In genomic region chr4:131141890-131142465, GRCm38 (mm10) we compare ENCODE assay signal across 29 mouse cellular contexts.
A peak's percentile ranks its signal among the peaks of the same experiment; 100 is the strongest.
DNase-seq lines count a peak whose midpoint lies in the region; ATAC-seq lines count a peak whose summit lies in the region.
"Had no signal": no experiment of that assay in that cellular context is flagged by ENCODE, and none has a peak within 500 bp of the region (broad histone marks: within the 10 kb centered on the region; RNA-seq: fewer than 3 reads in every experiment).

No protein-coding gene starts in this region.

- no peak for ATAC-seq in forebrain, embryonic 11.5 days (replicated peaks; ENCODE audit: low FRiP score)
- no peak for ATAC-seq in hindbrain, embryonic 11.5 days (ENCODE audit: low FRiP score)
- no peak for ATAC-seq in hindbrain, embryonic 14.5 days (ENCODE audit: low FRiP score)
- ATAC-seq: forebrain, embryonic 13.5 days; forebrain, postnatal 0 days; hindbrain, postnatal 0 days; inflammation-experienced regulatory T-cells, adult 6 months; intestine, embryonic 16.5 days; Patski had no signal

- H3K27me3 ChIP-seq in forebrain, embryonic 10.5 days (ENCODE audit: poor library complexity, severe bottlenecking) = no peaks in the 10 kb centered on the region
- no peaks in the 10 kb centered on the region for H3K27me3 ChIP-seq in forebrain, embryonic 11.5 days (ENCODE audit: control insufficient read depth, insufficient read depth, low read length)
- no peaks in the 10 kb centered on the region for H3K27me3 ChIP-seq in hindbrain, embryonic 11.5 days (ENCODE audit: control insufficient read depth, insufficient read depth, low read length)
- H3K27me3 ChIP-seq in hindbrain, embryonic 14.5 days (ENCODE audit: control insufficient read depth, insufficient read depth, low read length) = no peaks in the 10 kb centered on the region
- H3K27me3 ChIP-seq: forebrain, embryonic 13.5 days; heart, embryonic 12.5 days; heart, embryonic 15.5 days; hindbrain, embryonic 12.5 days; Patski had no signal

- 53% methylated on average over 17 of the region's 17 CpGs for WGBS in forebrain, embryonic 10.5 days
- 34% methylated on average over 17 of the region's 17 CpGs for WGBS in forebrain, embryonic 11.5 days
- 39% methylated on average over 17 of the region's 17 CpGs for WGBS in hindbrain, embryonic 11.5 days
- 29% methylated on average over 17 of the region's 17 CpGs for WGBS in hindbrain, embryonic 14.5 days

- H3K4me2 ChIP-seq in forebrain, embryonic 11.5 days (ENCODE audit: low read depth, low read length, severe bottlenecking) = no peak overlapping the region
- H3K4me2 ChIP-seq in hindbrain, embryonic 11.5 days (replicated peaks; ENCODE audit: low read depth, low read length) = no peak overlapping the region
- no peak overlapping the region for H3K4me2 ChIP-seq in hindbrain, embryonic 14.5 days (replicated peaks)
- H3K4me2 ChIP-seq: forebrain, embryonic 13.5 days; heart, embryonic 12.5 days; heart, embryonic 15.5 days; hindbrain, embryonic 12.5 days had no signal

- H3K4me3 ChIP-seq in forebrain, embryonic 10.5 days = no peak overlapping the region
- H3K4me3 ChIP-seq in forebrain, embryonic 11.5 days (ENCODE audit: low read depth, low read length) = no peak overlapping the region
- no peak overlapping the region for H3K4me3 ChIP-seq in hindbrain, embryonic 11.5 days (ENCODE audit: low read depth, low read length)
- no peak overlapping the region for H3K4me3 ChIP-seq in hindbrain, embryonic 14.5 days (replicated peaks; ENCODE audit: low read length)
- H3K4me3 ChIP-seq: forebrain, embryonic 13.5 days; heart, embryonic 12.5 days; heart, embryonic 15.5 days; hindbrain, embryonic 12.5 days had no signal

- peak; percentile 34 for DNase-seq in forebrain, embryonic 10.5 days (ENCODE audit: extremely low spot score, low spot score)
- no peak for DNase-seq in forebrain, embryonic 11.5 days (ENCODE audit: low spot score)
- peak; percentile 37 for DNase-seq in hindbrain, embryonic 11.5 days (ENCODE audit: low spot score)
- DNase-seq in hindbrain, embryonic 14.5 days (ENCODE audit: low spot score) = no peak
- peak; percentile 41 for DNase-seq in R1 (ENCODE audit: low read depth, low spot score)
- DNase-seq in embryo, embryonic 10.5 days (ENCODE audit: low spot score) = peak; percentile 35
- no peak for DNase-seq in frontal cortex, postnatal 25 days (ENCODE audit: low spot score in 2 of 2)
- DNase-seq: adrenal gland, adult 2 months; adrenal gland, postnatal 14 days; B cell, adult 2 months; cerebellum, adult 11-12 months; cerebellum, adult 8-10 months; cerebellum, postnatal 10 days; cerebellum, postnatal 36 days; forebrain, postnatal 0 days; gastrocnemius, postnatal 25 days; heart, adult 18-20 months; heart, postnatal 10 days; heart, postnatal 36 days; kidney, adult 18-20 months had no signal

- H3K27ac ChIP-seq in forebrain, embryonic 10.5 days = peak overlapping the region; percentile 56; the same call in 1 of the 2 replicates
- no peak overlapping the region for H3K27ac ChIP-seq in forebrain, embryonic 11.5 days (ENCODE audit: low read depth, low read length)
- H3K27ac ChIP-seq in hindbrain, embryonic 11.5 days (ENCODE audit: low read depth, low read length) = no peak overlapping the region
- no peak overlapping the region for H3K27ac ChIP-seq in hindbrain, embryonic 14.5 days
- H3K27ac ChIP-seq: forebrain, embryonic 13.5 days; heart, embryonic 15.5 days; hindbrain, embryonic 12.5 days; hindbrain, postnatal 0 days had no signal

- peaks cover 11% of the 10 kb centered on the region for H3K9me3 ChIP-seq in forebrain, embryonic 10.5 days
- no peaks in the 10 kb centered on the region for H3K9me3 ChIP-seq in forebrain, embryonic 11.5 days (ENCODE audit: control insufficient read depth, low read length)
- no peaks in the 10 kb centered on the region for H3K9me3 ChIP-seq in hindbrain, embryonic 11.5 days (ENCODE audit: control insufficient read depth, low read length)
- peaks cover 4% of the 10 kb centered on the region; the same call in 1 of the 2 replicates for H3K9me3 ChIP-seq in hindbrain, embryonic 14.5 days (ENCODE audit: control insufficient read depth, low read length)
- H3K9me3 ChIP-seq: forebrain, embryonic 13.5 days; hindbrain, embryonic 12.5 days had no signal

- peaks cover 24% of the 10 kb centered on the region for H3K4me1 ChIP-seq in forebrain, embryonic 10.5 days
- H3K4me1 ChIP-seq in forebrain, embryonic 11.5 days (replicated peaks; ENCODE audit: control insufficient read depth, insufficient read depth, low read length) = no peaks in the 10 kb centered on the region; the same call in 1 of the 2 replicates
- no peaks in the 10 kb centered on the region for H3K4me1 ChIP-seq in hindbrain, embryonic 11.5 days (replicated peaks; ENCODE audit: control insufficient read depth, insufficient read depth, low read length)
- H3K4me1 ChIP-seq in hindbrain, embryonic 14.5 days (replicated peaks; ENCODE audit: control insufficient read depth, insufficient read depth, low read length) = no peaks in the 10 kb centered on the region
- H3K4me1 ChIP-seq: heart, embryonic 12.5 days; heart, embryonic 15.5 days had no signal

- H3K36me3 ChIP-seq in forebrain, embryonic 10.5 days (replicated peaks) = no peaks in the 10 kb centered on the region
- no peaks in the 10 kb centered on the region for H3K36me3 ChIP-seq in forebrain, embryonic 11.5 days (ENCODE audit: control insufficient read depth, insufficient read depth, low read length)
- no peaks in the 10 kb centered on the region for H3K36me3 ChIP-seq in hindbrain, embryonic 11.5 days (ENCODE audit: control insufficient read depth, insufficient read depth, low read length)
- H3K36me3 ChIP-seq in hindbrain, embryonic 14.5 days (replicated peaks; ENCODE audit: control insufficient read depth, insufficient read depth) = no peaks in the 10 kb centered on the region
- H3K36me3 ChIP-seq: G1E; heart, embryonic 12.5 days; heart, embryonic 15.5 days; hindbrain, embryonic 12.5 days had no signal

- H3K9ac ChIP-seq in forebrain, embryonic 11.5 days (ENCODE audit: low read length) = no peak overlapping the region
- H3K9ac ChIP-seq in hindbrain, embryonic 11.5 days (ENCODE audit: low read depth, low read length) = no peak overlapping the region
- H3K9ac ChIP-seq in hindbrain, embryonic 14.5 days = no peak overlapping the region
- H3K9ac ChIP-seq: forebrain, embryonic 13.5 days; forebrain, postnatal 0 days; heart, embryonic 12.5 days; heart, embryonic 15.5 days; hindbrain, embryonic 12.5 days had no signal

Comparison
In these comparisons a context has a peak if more than half of its experiments do, and no peak if none do; other contexts are left out.
1. DNase-seq: peak in forebrain, embryonic 10.5 days (single experiment), hindbrain, embryonic 11.5 days (single experiment), R1 (single experiment) and embryo, embryonic 10.5 days (single experiment); none in forebrain, embryonic 11.5 days (single experiment), hindbrain, embryonic 14.5 days (single experiment) and frontal cortex, postnatal 25 days (0 of 2).